Mouse (Mus musculus) thymus, adult 2 months (tissue): ENCODE measurements around the gene Calm1. TPM values are rescaled to one million over a fixed set of nuclear protein-coding genes. Genes with fewer than 3 reads are reported as not detected.
A peak's percentile ranks its signal among the peaks of the same experiment; 100 is the strongest.

ENCODE experiments used
- DNase-seq: peaks from one replicate; pipeline ENCODE4 v3.0.0; 2021
- H3K27ac ChIP-seq: fragments of 200-500 bp; 2 replicates; pipeline ENCODE4 v1.5.1; 2012; ENCODE audit warnings: low read length, control low read depth; ENCODE audit not compliant: control insufficient read depth, insufficient read depth
- H3K27me3 ChIP-seq: fragments of 200-500 bp; 2 replicates; pipeline ENCODE4 v1.6.1; 2012; ENCODE audit warnings: mild to moderate bottlenecking, low read length, moderate library complexity, mixed read lengths; ENCODE audit not compliant: control insufficient read depth, insufficient read depth
- H3K36me3 ChIP-seq: fragments of 200-500 bp; 2 replicates; pipeline ENCODE4 v1.6.1; 2012; ENCODE audit warnings: mild to moderate bottlenecking, low read length, moderate library complexity; ENCODE audit not compliant: control insufficient read depth, insufficient read depth
- H3K4me1 ChIP-seq: fragments of 200-500 bp; replicated peaks from 2 replicates; pipeline ENCODE4 v1.6.1; 2012; ENCODE audit warnings: low read length; ENCODE audit not compliant: control insufficient read depth, insufficient read depth
- H3K4me3 ChIP-seq: fragments of 200-500 bp; 2 replicates; pipeline ENCODE4 v1.5.1; 2012; ENCODE audit warnings: mild to moderate bottlenecking, low read length, control low read depth, moderate library complexity; ENCODE audit not compliant: control insufficient read depth, insufficient read depth
- CTCF ChIP-seq: fragments of 200-500 bp; IDR thresholded peaks from 2 replicates; pipeline ENCODE4 v1.5.1; 2012; ENCODE audit warnings: mild to moderate bottlenecking, control low read depth, low read length, moderate library complexity, borderline replicate concordance; ENCODE audit not compliant: control insufficient read depth, poor library complexity, insufficient read depth; ENCODE audit errors: extremely low read depth
- POLR2A ChIP-seq: fragments of 200-500 bp; IDR thresholded peaks from 2 replicates; pipeline ENCODE4 v1.6.1; 2012; ENCODE audit warnings: mild to moderate bottlenecking, low read length, control low read depth, moderate library complexity; ENCODE audit not compliant: control insufficient read depth, poor library complexity, insufficient read depth; ENCODE audit errors: extremely low read depth
- WGBS: fragments of 180-500 bp; shearing (Covaris S2); methylation state at CpG from one replicate; pipeline ENCODE4 v1.1.7; 2018; 5-methylcytosine and 5-hydroxymethylcytosine counted together
- polyA plus RNA-seq: library from polyadenylated mRNA; depleted of rRNA; stranded (reverse); fragments of >200 nt; gene quantifications from 2 replicates; pipeline ENCODE4 v1.2.3, GENCODE M21; 2012; rRNA removed

Gene Calm1
- polyA plus RNA-seq, result 511 and 554 TPM in 2 replicates

DNA sequence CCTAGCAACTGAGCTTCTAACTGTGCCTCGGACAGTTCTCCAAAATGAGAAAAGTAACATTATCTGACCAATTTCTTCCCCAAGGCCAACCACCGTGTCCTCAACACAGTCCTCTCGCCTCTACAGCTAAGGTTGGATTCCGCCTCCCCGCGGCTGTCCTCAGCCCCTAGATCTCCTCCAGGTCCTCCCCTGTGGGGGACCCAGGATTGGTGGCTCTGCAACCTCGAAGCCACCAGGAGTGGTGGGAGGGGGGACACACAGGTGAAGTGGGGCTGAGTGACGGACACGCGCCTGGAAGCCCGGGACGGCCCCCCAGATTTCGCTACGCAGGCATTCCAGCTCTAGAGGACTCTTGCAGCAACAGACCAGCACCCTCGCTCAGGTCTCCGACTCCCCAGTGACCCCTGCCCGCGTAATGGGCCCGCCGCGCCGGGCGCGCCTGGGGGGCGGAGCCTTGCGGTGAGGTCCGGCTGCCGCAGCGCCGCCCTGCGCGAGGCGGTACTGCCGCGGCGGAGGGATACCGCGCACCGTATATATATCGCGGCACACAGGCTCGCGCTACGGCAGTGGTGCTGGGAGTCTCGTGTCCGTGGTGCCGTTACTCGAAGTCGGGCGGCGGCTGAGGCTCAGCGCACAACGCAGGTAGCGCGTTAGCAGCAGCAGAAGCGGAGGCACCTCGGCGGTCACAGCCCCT is at the start of gene Calm1:
TSS of gene Calm1 (plus strand) at position 469 of the 694 bp plus-strand sequence.
- peak; percentile 92 for DNase-seq
- peaks cover 16% of the 10 kb centered on the region for H3K36me3 ChIP-seq
- WGBS, result under 1% methylated on average over 58 of the region's 58 CpGs

DNA sequence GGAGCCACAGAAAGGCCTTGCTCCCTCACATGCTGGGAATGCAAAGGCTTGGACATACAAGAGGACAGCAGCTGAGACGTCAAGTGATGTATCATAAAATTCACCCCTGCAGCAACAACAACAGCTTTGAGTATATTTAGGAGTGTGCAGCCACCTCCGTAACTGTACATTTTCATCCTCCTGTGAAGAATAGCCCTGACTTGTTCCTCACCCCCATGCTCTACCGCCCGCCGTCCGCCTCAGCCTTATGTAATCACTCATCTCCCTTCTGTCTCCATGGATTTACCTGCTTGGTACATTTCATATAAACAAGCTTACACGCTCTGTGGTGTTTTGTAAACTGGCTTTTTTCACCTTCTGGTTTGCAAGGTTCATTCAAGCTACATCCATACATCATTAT is 46.8 kb upstream of the Calm1 start:
- Histone ChIP-seq H3K36me3 (peaks cover 34% of the 10 kb centered on the region), H3K4me1 (no peaks in the 10 kb centered on the region), H3K27ac (no peak overlapping the region), H3K4me3 (no peak overlapping the region), H3K27me3 (no peaks in the 10 kb centered on the region)
- DNase-seq, result no peak
- no peak for TF ChIP-seq POLR2A
- TF ChIP-seq CTCF, result no peak
- 99% methylated on average over 7 of the region's 7 CpGs for WGBS

More for the DNA sequence above, at the start of gene Calm1:
- Histone ChIP-seq H3K4me1 (peaks cover 6% of the 10 kb centered on the region), H3K4me3 (peak within 1 kb of the TSS; percentile 93), H3K27ac (peak within 1 kb of the TSS; percentile 68), H3K27me3 (no peaks in the 10 kb centered on the region)
- peak; percentile 100 for TF ChIP-seq POLR2A
- TF ChIP-seq CTCF, result peak; percentile 34; the same call in 1 of the 2 replicates

DNA sequence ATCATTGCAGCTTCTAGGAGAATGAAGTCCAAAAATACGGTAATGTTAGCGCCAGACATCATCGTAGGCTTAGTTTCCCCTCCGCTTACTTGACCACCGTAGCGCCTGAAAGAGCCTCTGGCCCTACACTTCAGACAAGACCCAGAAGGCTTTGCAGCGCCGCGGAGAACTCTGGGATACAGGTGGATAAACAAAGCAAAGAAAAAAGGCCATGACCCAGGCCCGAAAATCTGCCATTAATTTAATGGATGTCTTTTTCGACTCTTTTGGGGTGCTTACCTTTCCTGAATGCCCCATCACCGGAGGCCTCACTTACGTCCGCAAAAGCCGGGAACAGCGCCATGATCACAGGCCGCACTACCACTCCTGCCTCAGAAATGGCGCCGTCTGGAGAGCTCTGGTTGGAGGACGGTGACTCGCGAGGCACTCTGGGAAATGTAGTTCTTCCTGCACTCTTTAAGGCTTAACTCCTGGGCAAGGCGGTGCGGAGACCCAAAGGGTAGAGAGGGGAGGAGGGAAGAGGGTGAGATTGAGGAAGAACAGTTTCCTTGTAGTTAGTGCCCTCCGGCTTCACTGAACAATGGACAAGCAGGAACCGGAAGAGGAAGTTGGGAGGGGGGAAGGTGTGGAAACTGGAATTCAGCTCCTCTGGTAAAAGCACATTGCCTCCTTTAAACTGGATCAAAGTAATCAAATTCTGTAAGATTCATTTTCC is 39.8 kb upstream of the Calm1 start, which contains the start of gene Nrde2:
TSS of gene Nrde2 (minus strand) at position 393 of the 715 bp plus-strand sequence.
- TF ChIP-seq POLR2A (peak; percentile 69), CTCF (peak; percentile 58; the same call in 1 of the 2 replicates)
- H3K4me1 ChIP-seq, result 0 out of 2 replicates have a peak, but pooled peaks cover 2% of the 10 kb centered on the region
- H3K36me3 ChIP-seq, result no peaks in the 10 kb centered on the region
- no peaks in the 10 kb centered on the region for H3K27me3 ChIP-seq
- peak; percentile 93 for DNase-seq
- H3K27ac ChIP-seq, result peak within 1 kb of the TSS; percentile 58; the same call in 1 of the 2 replicates
- WGBS, result under 1% methylated on average over 26 of the region's 26 CpGs
- peak within 1 kb of the TSS; percentile 79 for H3K4me3 ChIP-seq

DNA sequence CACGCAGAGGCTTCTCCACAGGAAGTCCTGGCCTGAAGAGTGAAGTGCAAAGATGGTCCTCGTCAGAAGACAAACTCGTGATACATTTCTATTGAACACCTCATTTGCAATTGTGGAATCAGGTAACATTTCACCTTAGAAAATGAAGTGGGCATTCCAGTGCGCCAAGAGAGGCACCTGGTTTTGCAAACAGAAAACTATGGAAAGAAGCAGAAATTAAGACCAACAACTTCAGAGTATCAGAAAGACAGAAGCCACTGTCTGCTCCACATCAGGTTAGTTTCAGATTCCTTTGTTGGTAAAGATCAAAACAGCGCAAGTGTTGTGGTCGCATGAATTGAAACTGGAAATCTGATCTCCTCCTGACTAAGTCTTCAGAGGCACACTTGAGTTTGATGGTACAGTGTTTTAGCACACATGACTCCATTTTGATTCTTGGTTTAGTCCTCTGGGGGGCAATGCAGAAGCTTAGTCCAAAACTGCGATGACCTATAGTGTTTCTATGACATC is 34.2 kb upstream of the Calm1 start:
- Histone ChIP-seq H3K36me3 (no peaks in the 10 kb centered on the region), H3K4me1 (peaks cover 17% of the 10 kb centered on the region), H3K27ac (no peak overlapping the region), H3K27me3 (no peaks in the 10 kb centered on the region), H3K4me3 (no peak overlapping the region)
- DNase-seq, result no peak
- TF ChIP-seq POLR2A (no peak), CTCF (no peak)
- WGBS, result 23% methylated on average over 7 of the region's 7 CpGs

DNA sequence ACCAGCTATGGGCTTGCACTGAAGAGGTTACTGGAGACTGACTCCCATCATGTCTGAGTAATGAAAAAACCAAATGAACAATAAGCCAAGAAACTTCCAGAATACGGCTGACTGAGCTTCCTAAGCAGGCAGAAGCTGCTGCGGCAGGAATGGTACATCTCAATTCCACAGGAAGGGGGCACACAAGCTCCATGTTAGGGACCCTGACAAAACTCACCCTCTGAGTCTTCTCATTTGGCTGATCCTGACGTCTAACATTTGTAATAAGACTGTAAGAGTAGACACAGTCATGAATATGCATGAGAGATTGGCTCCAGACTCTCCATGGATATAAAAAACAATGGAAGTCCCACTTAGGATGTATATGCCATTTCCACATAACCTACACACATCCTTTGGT is 33.1 kb upstream of the Calm1 start:
- H3K4me3 ChIP-seq, result no peak overlapping the region
- H3K27me3 ChIP-seq, result no peaks in the 10 kb centered on the region
- peaks cover 17% of the 10 kb centered on the region for H3K4me1 ChIP-seq
- no peaks in the 10 kb centered on the region for H3K36me3 ChIP-seq
- 38% methylated on average over 3 of the region's 3 CpGs for WGBS
- peak; percentile 41 for DNase-seq
- H3K27ac ChIP-seq, result no peak overlapping the region
- TF ChIP-seq CTCF (no peak), POLR2A (no peak)

DNA sequence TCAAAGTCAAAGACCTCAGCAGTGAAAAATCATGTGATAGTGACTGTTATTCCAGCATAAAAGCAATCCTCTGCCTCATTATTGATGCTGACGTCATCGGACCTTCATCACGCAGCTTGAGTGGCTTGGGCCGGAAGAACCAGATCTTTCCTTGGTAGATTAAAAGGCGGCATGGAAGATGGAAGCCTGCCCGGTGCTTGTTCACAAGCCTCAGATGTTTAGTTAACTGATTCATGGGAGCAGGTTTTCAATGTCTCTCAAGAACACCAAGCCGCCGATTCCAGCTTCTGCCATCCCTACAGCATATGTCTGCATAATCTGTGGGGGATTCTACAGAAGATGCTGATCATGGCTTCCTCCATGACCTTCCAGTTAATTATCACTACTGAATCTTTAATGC is 32.3 kb upstream of the Calm1 start:
- WGBS, result 97% methylated on average over 8 of the region's 8 CpGs
- DNase-seq, result no peak
- peaks cover 17% of the 10 kb centered on the region for H3K4me1 ChIP-seq
- H3K4me3 ChIP-seq, result no peak overlapping the region
- no peak for TF ChIP-seq POLR2A
- TF ChIP-seq CTCF, result no peak
- no peaks in the 10 kb centered on the region for H3K27me3 ChIP-seq
- no peaks in the 10 kb centered on the region for H3K36me3 ChIP-seq
- H3K27ac ChIP-seq, result no peak overlapping the region
